Mouse (Mus musculus): ENCODE results near the gene Erp27.
A peak's percentile ranks its signal among the peaks of the same experiment; 100 is the strongest.

Erp27 gene

GRCm38 (mm10) chr6:136865360-136865759 is 56.6 kb downstream of the Erp27 start:
- no peak for DNase-seq (ENCODE audit: low spot score)

GRCm38 (mm10) chr6:136861020-136861419 is 61.0 kb downstream of the Erp27 start:
- DNase-seq (ENCODE audit: low spot score) = peak; percentile 49

- DNase-seq (ENCODE audit: low spot score) = no peak
Measured at GRCm38 (mm10) chr6:136858420-136858819, 63.6 kb downstream of the Erp27 start.

- no peak for DNase-seq (ENCODE audit: low spot score)
Measured at GRCm38 (mm10) chr6:136857873-136858260, 64.1 kb downstream of the Erp27 start.
